Mouse (Mus musculus): ENCODE measurements around the gene Rad54l.
A peak's percentile ranks its signal among the peaks of the same experiment; 100 is the strongest.

Gene Rad54l

GRCm38 (mm10) chr4:116073146-116073545, 50.3 kb downstream of the Rad54l start:
- peak; percentile 74 for DNase-seq (ENCODE audit: low read depth)

GRCm38 (mm10) chr4:116070116-116070515, 53.4 kb downstream of the Rad54l start:
- peak; percentile 33 for DNase-seq (ENCODE audit: low read depth)

- peak; percentile 41 for DNase-seq (ENCODE audit: low read depth)
Observed at GRCm38 (mm10) chr4:116063855-116064254, 59.6 kb downstream of the Rad54l start.

- no peak for DNase-seq (ENCODE audit: low read depth)
Observed at GRCm38 (mm10) chr4:116059012-116059726, 64.3 kb downstream of the Rad54l start.

GRCm38 (mm10) chr4:116057559-116057958, 65.9 kb downstream of the Rad54l start:
- peak; percentile 20 for DNase-seq (ENCODE audit: low read depth)

DNA sequence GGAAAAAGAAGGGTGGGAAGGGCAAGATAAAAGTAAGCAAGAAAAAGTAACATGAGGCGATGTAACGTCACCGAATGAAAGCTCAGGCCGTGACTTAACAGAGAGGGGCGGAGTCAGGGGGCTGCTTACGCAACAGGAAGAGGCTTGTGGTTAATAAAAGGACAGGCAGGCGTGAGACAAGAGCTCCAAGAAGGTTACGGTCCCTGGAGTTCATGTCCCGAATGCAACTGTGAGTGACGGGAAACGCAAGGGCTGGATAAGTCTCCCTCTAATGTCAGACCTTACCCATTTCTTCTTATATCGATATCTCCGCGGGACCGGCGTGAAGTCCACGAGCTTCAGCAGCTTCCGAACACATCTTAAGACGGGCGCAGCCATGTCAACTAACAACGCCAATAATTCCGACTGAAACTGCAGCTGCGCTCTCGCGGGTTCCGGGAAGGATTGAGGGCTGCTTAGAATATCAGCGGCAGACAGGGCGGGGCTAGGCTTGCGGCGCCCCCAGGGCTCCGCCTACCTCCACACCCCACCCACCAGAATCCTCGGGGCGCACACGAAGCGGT, 70.0 kb downstream of the Rad54l start, which contains the start of gene Nsun4:
Gene Nsun4 (minus strand): TSS at position 478 of the 563 bp plus-strand sequence.
- DNase-seq (ENCODE audit: low read depth) = peak; percentile 98

DNA sequence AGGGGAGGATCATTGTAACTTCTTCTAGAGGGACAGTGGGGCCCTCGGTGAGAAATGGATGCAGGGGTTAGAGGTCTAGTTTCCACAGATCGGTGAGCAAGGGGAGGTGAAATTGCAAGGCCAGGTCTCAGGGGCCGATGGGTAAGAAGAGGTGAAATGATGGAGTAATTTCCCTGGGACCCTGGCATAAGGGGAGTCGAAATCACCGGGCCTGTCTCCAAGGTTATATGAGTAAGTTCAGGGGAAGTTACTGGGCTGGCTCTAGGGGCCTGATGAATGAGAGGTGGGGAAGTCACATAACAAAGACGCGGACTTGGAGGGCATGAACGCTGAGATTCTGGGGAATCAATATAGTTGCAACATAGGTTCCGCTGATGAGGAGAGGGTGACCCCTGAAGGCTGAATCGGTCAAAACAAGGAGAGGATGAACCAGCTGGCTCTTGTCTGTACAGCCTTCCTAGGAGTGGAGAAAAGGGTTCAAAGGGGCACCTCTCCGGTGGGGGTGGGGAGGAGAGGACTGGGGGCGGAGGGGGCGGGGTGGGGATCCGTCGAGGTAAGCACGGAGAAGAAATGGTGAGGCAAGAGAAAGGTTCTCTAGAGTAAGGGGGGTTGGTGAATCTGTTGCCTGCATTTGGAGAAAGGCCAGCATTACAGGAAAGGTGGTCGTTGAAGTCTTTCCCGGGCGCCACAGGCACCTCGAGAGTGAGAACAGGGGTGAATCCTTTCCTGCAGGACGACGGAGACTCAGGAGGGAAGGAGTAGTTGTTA, 70.8 kb downstream of the Rad54l start:
- peak; percentile 79 for DNase-seq (ENCODE audit: low read depth)

DNA sequence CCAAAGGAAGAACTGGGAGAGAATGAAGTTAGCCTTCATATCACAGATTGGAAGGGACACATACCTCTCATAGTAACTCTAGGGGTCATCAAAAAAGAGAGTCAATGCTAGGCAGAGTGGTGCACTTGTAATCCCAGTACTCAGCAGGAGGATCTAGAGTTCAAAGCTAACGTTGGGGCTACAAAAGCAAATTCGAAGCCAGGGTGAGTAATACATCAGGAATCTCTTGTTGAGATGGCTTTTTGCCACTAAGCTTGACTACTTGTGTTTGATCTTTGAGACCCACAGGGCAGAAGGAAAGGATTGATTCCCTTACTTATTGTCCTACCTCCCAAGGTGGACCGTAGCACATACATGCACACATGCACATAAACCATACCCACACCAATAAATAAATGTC, 74.3 kb downstream of the Rad54l start:
- DNase-seq (ENCODE audit: low read depth) = no peak

DNA sequence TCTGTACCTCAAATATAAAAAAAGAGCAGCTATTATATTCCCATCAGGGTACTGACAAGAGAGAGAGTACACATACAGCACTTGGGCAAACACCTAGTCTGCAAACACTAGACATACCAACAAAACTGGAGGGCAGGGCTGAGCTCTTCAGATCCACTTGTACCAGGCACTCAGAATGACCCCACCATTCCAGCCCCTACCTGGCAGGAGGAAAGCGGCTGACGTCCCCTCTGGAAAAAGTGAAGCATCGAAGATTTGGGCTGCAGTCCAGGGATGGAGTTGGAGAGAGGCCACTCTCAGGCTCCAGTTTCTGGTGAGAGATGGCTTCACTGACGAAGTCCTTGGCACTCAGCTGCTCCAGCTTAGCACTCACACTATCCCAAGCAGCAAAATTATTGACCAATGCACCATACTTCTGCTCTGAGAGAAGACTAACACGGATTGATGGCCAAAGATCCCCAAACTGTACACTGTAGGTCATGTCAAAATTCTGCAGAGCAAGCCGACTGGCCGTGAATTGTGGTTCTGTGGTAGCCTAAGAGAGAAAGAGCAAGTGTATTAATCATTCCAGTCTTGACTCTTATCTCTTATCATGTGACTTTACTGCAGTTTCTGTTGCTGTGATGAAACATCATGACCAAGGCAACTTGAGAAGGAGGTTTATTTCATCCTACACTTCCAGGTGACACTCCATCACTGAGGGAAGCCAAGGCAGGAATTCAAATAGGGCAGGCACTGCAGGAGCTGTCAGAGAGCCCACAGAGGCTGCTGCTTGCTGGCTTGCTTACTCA, 75.2 kb downstream of the Rad54l start:
- peak; percentile 68 for DNase-seq (ENCODE audit: low read depth)

DNA sequence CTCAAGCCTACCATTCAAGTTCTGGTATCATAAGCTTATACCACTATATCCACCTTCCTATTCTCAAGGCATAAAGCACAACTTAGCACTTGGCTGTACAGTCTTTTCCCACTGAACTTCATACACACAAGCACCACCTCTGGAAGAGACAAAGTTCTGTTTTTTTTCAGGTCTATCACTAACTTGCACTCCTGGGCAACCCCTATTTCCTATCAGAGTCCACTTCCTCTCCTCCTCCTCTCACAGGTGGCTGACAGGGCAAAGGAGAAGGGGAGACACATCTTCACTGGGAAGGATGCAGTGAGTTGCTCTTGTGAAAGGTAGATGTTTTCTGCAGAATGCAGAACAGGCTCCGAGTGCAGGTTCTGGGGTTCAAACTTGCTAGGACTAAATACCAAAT, 75.8 kb downstream of the Rad54l start:
- no peak for DNase-seq (ENCODE audit: low read depth)

GRCm38 (mm10) chr4:116046604-116047003, 76.9 kb downstream of the Rad54l start:
- DNase-seq (ENCODE audit: low read depth) = no peak
